Mouse (Mus musculus) lung, postnatal 0 days (tissue): ENCODE results near the gene Nol8. TPM values are rescaled to one million over a fixed set of nuclear protein-coding genes. Genes with fewer than 3 reads are reported as not detected.

Experiments used
- ATAC-seq: fragments of 200-750 bp; cut with Nextera tagmentation; 2 replicates; pipeline ENCODE4 v1.8.0; 2017; ENCODE audit warnings: moderate library complexity
- DNase-seq: peaks from one replicate; pipeline ENCODE4 v3.0.0-alpha.2; 2016; ENCODE audit warnings: low spot score
- H3K27ac ChIP-seq: fragments of 300-500 bp; sonication (generic); 2 replicates; pipeline ENCODE4 v1.5.1; 2014; ENCODE audit warnings: antibody characterized with exemption, mild to moderate bottlenecking, low read length, mixed read lengths
- H3K27me3 ChIP-seq: fragments of 300-500 bp; sonication (generic); replicated peaks from 2 replicates; pipeline ENCODE4 v1.6.1; 2014; ENCODE audit warnings: low read length, mixed read lengths; ENCODE audit not compliant: insufficient read depth
- H3K36me3 ChIP-seq: fragments of 300-500 bp; sonication (generic); 2 replicates; pipeline ENCODE4 v1.6.1; 2014; ENCODE audit warnings: low read length, mixed read lengths; ENCODE audit not compliant: insufficient read depth
- H3K4me1 ChIP-seq: fragments of 300-500 bp; sonication (generic); 2 replicates; pipeline ENCODE4 v1.6.1; 2014; ENCODE audit warnings: antibody characterized with exemption, low read depth, low read length, mixed read lengths; ENCODE audit not compliant: insufficient read depth
- H3K4me2 ChIP-seq: fragments of 300-500 bp; sonication (generic); replicated peaks from 2 replicates; pipeline ENCODE4 v1.6.1; 2014; ENCODE audit warnings: low read depth, mild to moderate bottlenecking, low read length, moderate library complexity, mixed read lengths
- H3K4me3 ChIP-seq: fragments of 300-500 bp; sonication (generic); 2 replicates; pipeline ENCODE4 v1.5.1; 2014; ENCODE audit warnings: low read depth, low read length
- H3K9ac ChIP-seq: fragments of 300-500 bp; sonication (generic); replicated peaks from 2 replicates; pipeline ENCODE4 v1.6.1; 2014; ENCODE audit warnings: low read depth, mild to moderate bottlenecking
- H3K9me3 ChIP-seq: fragments of 300-500 bp; sonication (generic); 2 replicates; pipeline ENCODE4 v1.6.1; 2016; ENCODE audit warnings: low read length, mixed read lengths
- CTCF ChIP-seq: IDR thresholded peaks from 2 replicates; pipeline ENCODE4 v1.5.1; 2016; ENCODE audit warnings: antibody characterized with exemption, mild to moderate bottlenecking
- EP300 ChIP-seq: IDR thresholded peaks from 2 replicates; pipeline ENCODE4 v1.6.1; 2016; ENCODE audit warnings: antibody characterized with exemption, mild to moderate bottlenecking, control low read depth
- WGBS: fragments of 180-500 bp; shearing (Covaris S2); extraction: QIAGEN DNeasy Blood & Tissue Kit; methylation state at CpG from one replicate; pipeline ENCODE4 v1.1.7; 2014; 5-methylcytosine and 5-hydroxymethylcytosine counted together
- polyA plus RNA-seq: library from polyadenylated mRNA; unstranded; fragments of >200 nt; fragmentation: Nextera tagmentation; extraction: Ambion mirVana; gene quantifications from 2 replicates; pipeline ENCODE4 v1.2.1, GENCODE M21; 2015

Gene Nol8
- polyA plus RNA-seq, 1 experiment from 2014 or later: 9.1 TPM

GRCm38 (mm10) chr13:49681351-49682232 is 28.7 kb downstream of the Nol8 start, which contains the start of gene Iars:
TSS of gene Iars (plus strand) at chr13:49682100.
- Histone ChIP-seq H3K4me3 (peak within 1 kb of the TSS; percentile 60), H3K27me3 (no peaks in the 10 kb centered on the region)
- TF ChIP-seq CTCF (no peak), EP300 (0 out of 2 replicates have a peak, but pooled peaks have one; percentile 16)

GRCm38 (mm10) chr13:49682233-49682846 is 29.5 kb downstream of the Nol8 start:
- H3K4me1 ChIP-seq: peaks cover 3% of the 10 kb centered on the region; the same call in 1 of the 2 replicates
- 0 out of 2 replicates have a peak, but pooled peaks cover 3% of the 10 kb centered on the region for H3K36me3 ChIP-seq
- peak overlapping the region; percentile 60 for H3K4me3 ChIP-seq
- peak overlapping the region; percentile 72 for H3K4me2 ChIP-seq
- DNase-seq (no peak), ATAC-seq (peak; percentile 2; the same call in 1 of the 2 replicates)
- no peaks in the 10 kb centered on the region for H3K9me3 ChIP-seq
- peak overlapping the region; percentile 64 for H3K9ac ChIP-seq
- TF ChIP-seq EP300 (no peak), CTCF (no peak)
- under 1% methylated on average over 20 of the region's 20 CpGs for WGBS
- H3K27ac ChIP-seq: peak overlapping the region; percentile 51
- no peaks in the 10 kb centered on the region for H3K27me3 ChIP-seq

More at GRCm38 (mm10) chr13:49681351-49682232, 28.7 kb downstream of the Nol8 start, which contains the start of gene Iars:
- peaks cover 3% of the 10 kb centered on the region; the same call in 1 of the 2 replicates for H3K4me1 ChIP-seq
- ATAC-seq (peak; percentile 100), DNase-seq (peak; percentile 98)
- H3K9ac ChIP-seq: peak within 1 kb of the TSS; percentile 64
- H3K36me3 ChIP-seq: 0 out of 2 replicates have a peak, but pooled peaks cover 5% of the 10 kb centered on the region
- H3K27ac ChIP-seq: peak within 1 kb of the TSS; percentile 51
- WGBS: 4% methylated on average over 26 of the region's 26 CpGs
- H3K4me2 ChIP-seq: peak within 1 kb of the TSS; percentile 72
- no peaks in the 10 kb centered on the region for H3K9me3 ChIP-seq

GRCm38 (mm10) chr13:49684266-49684665 is 31.4 kb downstream of the Nol8 start:
- ATAC-seq: no peak
- WGBS: 85% methylated on average over 4 of the region's 4 CpGs
- Histone ChIP-seq H3K27me3 (no peaks in the 10 kb centered on the region), H3K36me3 (peaks cover 5% of the 10 kb centered on the region; the same call in 1 of the 2 replicates), H3K9me3 (no peaks in the 10 kb centered on the region), H3K27ac (no peak overlapping the region), H3K4me3 (no peak overlapping the region), H3K4me1 (peaks cover 3% of the 10 kb centered on the region; the same call in 1 of the 2 replicates), H3K9ac (no peak overlapping the region), H3K4me2 (no peak overlapping the region)
- TF ChIP-seq EP300: no peak
- no peak for TF ChIP-seq CTCF
- DNase-seq: no peak

- Histone ChIP-seq H3K27me3 (no peaks in the 10 kb centered on the region), H3K36me3 (peaks cover 31% of the 10 kb centered on the region), H3K4me1 (no peaks in the 10 kb centered on the region), H3K27ac (no peak overlapping the region), H3K9ac (no peak overlapping the region), H3K9me3 (no peaks in the 10 kb centered on the region), H3K4me2 (no peak overlapping the region), H3K4me3 (no peak overlapping the region)
- TF ChIP-seq EP300: no peak
- no peak for TF ChIP-seq CTCF
- DNase-seq: no peak
- whole genome bisulfite sequencing: 97% methylated on average over 5 of the region's 5 CpGs
- no peak for ATAC-seq
These were observed 38.2 kb downstream of the Nol8 start for GRCm38 (mm10) chr13:49691056-49691455.

GRCm38 (mm10) chr13:49703216-49703779 is 50.4 kb downstream of the Nol8 start:
- Histone ChIP-seq H3K4me2 (no peak overlapping the region), H3K27me3 (no peaks in the 10 kb centered on the region), H3K9me3 (no peaks in the 10 kb centered on the region), H3K4me1 (no peaks in the 10 kb centered on the region), H3K27ac (no peak overlapping the region), H3K9ac (no peak overlapping the region), H3K36me3 (peaks cover 35% of the 10 kb centered on the region), H3K4me3 (no peak overlapping the region)
- no peak for ATAC-seq
- TF ChIP-seq CTCF: no peak
- TF ChIP-seq EP300: no peak
- WGBS: 91% methylated on average over 11 of the region's 11 CpGs
- no peak for DNase-seq
